Mouse (Mus musculus) embryonic facial prominence, embryonic 10.5 days (tissue): Measurements from ENCODE around the gene Hadhb. TPM values are rescaled to one million over a fixed set of nuclear protein-coding genes. Genes with fewer than 3 reads are reported as not detected.
"Not testable (repeated sequence)": the region's sequence is repeated elsewhere in the genome, so short reads cannot be mapped to it uniquely, and the experiment has no call there.

Source experiments
- DNase-seq: peaks from one replicate; pipeline ENCODE4 v3.0.0-alpha.2; 2017; ENCODE audit warnings: low spot score
- H3K27ac ChIP-seq: fragments of 300-500 bp; sonication (generic); replicated peaks from 2 replicates; pipeline ENCODE4 v1.5.1; 2016; ENCODE audit warnings: mild to moderate bottlenecking
- H3K27me3 ChIP-seq: fragments of 300-500 bp; sonication (generic); replicated peaks from 2 replicates; pipeline ENCODE4 v1.6.1; 2016; ENCODE audit warnings: low read depth, mild to moderate bottlenecking; ENCODE audit not compliant: poor library complexity, severe bottlenecking
- H3K36me3 ChIP-seq: fragments of 300-500 bp; sonication (generic); replicated peaks from 2 replicates; pipeline ENCODE4 v1.6.1; 2016; ENCODE audit warnings: mild to moderate bottlenecking, moderate library complexity
- H3K4me1 ChIP-seq: fragments of 300-500 bp; sonication (generic); 2 replicates; pipeline ENCODE4 v1.6.1; 2016
- H3K4me3 ChIP-seq: fragments of 300-500 bp; sonication (generic); 2 replicates; pipeline ENCODE4 v1.5.1; 2016; ENCODE audit warnings: mild to moderate bottlenecking, moderate library complexity
- H3K9me3 ChIP-seq: fragments of 300-500 bp; sonication (generic); 2 replicates; pipeline ENCODE4 v1.6.1; 2016; ENCODE audit warnings: mild to moderate bottlenecking
- WGBS: fragments of 180-500 bp; shearing (Covaris S2); methylation state at CpG from one replicate; pipeline ENCODE4 v1.1.7; 2016; 5-methylcytosine and 5-hydroxymethylcytosine counted together
- polyA plus RNA-seq: library from polyadenylated mRNA; unstranded; fragments of >200 nt; fragmentation: Nextera tagmentation; extraction: Ambion mirVana; gene quantifications from 2 replicates; pipeline ENCODE4 v1.2.1, GENCODE M21; 2016

Hadhb gene
- polyA plus RNA-seq, 1 experiment from 2014 or later, result 109 TPM

DNA sequence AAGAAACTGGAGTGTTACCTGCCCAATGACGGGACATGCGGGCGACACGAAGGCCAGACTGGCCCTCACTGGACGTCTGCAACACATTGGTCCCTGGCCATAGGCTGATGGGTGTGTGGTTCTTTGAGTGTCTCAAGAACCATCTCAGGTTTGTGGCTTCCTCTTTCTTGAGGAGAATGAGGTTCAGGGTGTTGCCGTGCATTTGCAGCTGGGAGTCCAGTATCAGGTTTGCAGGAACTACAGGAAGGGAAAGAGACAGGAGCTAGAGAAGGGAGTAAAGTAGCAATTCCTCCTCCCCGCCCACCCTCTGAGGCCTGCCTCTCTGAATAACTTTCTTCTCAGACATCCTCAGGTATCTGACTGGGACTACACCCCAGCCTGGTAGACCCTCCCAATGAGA is 47.2 kb downstream of the Hadhb start:
- 88% methylated on average over 7 of the region's 7 CpGs for WGBS
- H3K27me3 ChIP-seq, result no peaks in the 10 kb centered on the region
- no peaks in the 10 kb centered on the region for H3K9me3 ChIP-seq

DNA sequence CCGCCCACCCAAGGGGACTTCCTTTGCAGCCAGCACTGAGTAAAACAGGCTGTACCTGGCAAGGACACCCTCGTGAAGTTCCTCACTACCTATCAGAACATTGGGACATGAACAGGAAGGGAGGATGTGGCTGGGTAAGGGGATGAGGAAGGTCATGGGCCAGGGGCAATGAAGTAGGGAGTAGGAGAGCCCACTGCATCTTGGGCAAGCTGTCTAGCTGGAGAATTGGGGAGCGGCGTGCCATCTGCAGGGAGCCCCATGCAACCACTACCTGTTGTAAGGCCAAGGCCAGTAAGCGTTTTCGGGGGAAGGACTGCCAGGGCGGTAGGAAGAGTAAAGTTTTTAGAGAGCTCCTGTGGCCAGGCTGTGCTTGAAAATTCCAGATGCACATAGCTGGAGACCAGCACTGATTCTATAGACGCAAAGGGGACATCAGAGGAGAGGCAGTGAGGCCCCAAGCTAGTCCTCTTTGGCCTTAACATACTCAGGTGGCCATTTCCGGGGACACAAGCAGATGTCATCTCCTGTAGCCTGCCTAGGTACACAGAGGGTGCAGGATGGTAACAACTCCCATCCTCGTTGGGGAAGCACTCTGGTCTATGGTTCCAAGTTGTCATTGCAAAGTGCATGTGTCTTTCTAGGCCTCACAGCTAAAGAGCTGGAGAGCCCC is 48.3 kb downstream of the Hadhb start:
- Histone ChIP-seq H3K36me3 (no peaks in the 10 kb centered on the region), H3K27me3 (no peaks in the 10 kb centered on the region), H3K27ac (no peak overlapping the region), H3K9me3 (no peaks in the 10 kb centered on the region), H3K4me1 (no peaks in the 10 kb centered on the region), H3K4me3 (no peak overlapping the region)
- WGBS, result 82% methylated on average over 10 of the region's 10 CpGs
- no peak for DNase-seq

More for the DNA sequence above, 47.2 kb downstream of the Hadhb start:
- no peaks in the 10 kb centered on the region for H3K4me1 ChIP-seq
- no peaks in the 10 kb centered on the region for H3K36me3 ChIP-seq
- H3K4me3 ChIP-seq, result no peak overlapping the region
- no peak overlapping the region for H3K27ac ChIP-seq
- no peak for DNase-seq

DNA sequence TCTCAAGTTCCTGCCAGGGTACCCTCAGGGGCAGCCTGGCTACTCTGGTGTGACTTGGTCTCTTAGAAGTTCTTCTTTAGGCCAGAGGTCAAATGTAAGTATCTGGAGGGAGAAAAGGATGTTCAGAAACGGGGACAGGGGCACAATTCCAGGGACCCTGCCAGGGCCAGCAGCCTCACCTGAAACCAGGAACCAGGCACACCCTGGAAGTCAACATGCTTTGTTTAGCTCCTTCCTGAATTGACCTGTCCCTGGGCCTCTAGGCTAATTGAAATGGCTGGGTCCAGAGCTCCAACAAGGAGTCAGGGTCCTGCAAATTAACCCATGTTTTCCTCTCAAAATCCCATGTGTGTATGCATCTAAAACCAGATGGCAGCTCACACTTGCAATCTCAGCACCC is 49.4 kb downstream of the Hadhb start:
- no peak overlapping the region for H3K27ac ChIP-seq
- 35% methylated on average over 1 of the region's 1 CpGs for WGBS

DNA sequence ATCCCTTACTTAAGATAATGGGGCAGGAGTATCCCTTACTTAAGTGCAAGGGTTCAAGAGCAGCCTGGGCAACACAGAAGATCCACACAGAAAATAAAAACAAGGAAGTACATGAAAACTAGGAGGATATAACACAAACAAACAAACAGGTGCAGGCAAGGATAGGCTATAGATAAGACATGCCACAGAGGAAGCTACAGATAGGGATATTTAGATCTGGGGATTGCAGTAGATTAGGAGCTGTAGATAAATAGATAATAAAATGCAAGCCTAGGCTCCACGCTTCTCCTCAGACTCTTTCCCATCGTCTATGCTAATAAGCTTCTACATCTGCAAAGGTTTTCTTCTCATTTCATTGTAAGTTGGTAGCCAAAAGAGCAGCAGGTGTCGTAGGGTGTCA is 50.0 kb downstream of the Hadhb start:
- DNase-seq, result no peak
- WGBS, result 68% methylated on average over 3 of the region's 3 CpGs
- H3K4me1 ChIP-seq, result no peaks in the 10 kb centered on the region
- no peaks in the 10 kb centered on the region for H3K9me3 ChIP-seq
- no peak overlapping the region for H3K4me3 ChIP-seq
- H3K27ac ChIP-seq, result no peak overlapping the region
- H3K27me3 ChIP-seq, result no peaks in the 10 kb centered on the region
- H3K36me3 ChIP-seq, result no peaks in the 10 kb centered on the region

More for the DNA sequence above, 49.4 kb downstream of the Hadhb start:
- no peaks in the 10 kb centered on the region for H3K27me3 ChIP-seq
- H3K4me3 ChIP-seq, result no peak overlapping the region
- DNase-seq, result no peak
- H3K4me1 ChIP-seq, result no peaks in the 10 kb centered on the region
- H3K9me3 ChIP-seq, result no peaks in the 10 kb centered on the region
- no peaks in the 10 kb centered on the region for H3K36me3 ChIP-seq

DNA sequence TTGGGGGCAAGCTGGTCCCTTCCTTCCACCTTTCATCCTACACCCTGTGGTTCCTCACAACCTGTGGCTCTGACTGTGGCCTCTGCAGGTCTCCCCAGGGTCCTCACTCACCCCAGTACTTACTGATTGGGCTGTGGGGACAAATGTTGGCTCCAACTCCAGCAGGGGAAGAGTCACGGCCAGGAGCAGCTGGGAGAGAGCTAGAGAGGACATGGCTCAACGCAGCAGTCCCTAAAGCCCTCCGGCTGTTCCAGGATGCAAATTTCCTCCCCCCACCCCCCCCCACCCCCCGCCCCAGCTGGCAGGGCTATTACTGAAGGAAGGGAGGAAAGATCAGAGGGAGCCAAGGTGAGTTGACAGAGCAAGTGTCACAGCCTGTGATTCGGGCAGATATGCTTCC is 50.4 kb downstream of the Hadhb start, which contains the start of gene Adgrf3:
Gene Adgrf3 (minus strand): TSS at position 230 of the 400 bp plus-strand sequence.
- 44% methylated on average over 5 of the region's 5 CpGs for WGBS
- H3K27me3 ChIP-seq, result no peaks in the 10 kb centered on the region
- H3K36me3 ChIP-seq, result no peaks in the 10 kb centered on the region
- no peaks in the 10 kb centered on the region for H3K9me3 ChIP-seq
- no peaks in the 10 kb centered on the region for H3K4me1 ChIP-seq
- DNase-seq, result no peak
- no peak within 1 kb of the TSS for H3K27ac ChIP-seq
- no peak within 1 kb of the TSS for H3K4me3 ChIP-seq

DNA sequence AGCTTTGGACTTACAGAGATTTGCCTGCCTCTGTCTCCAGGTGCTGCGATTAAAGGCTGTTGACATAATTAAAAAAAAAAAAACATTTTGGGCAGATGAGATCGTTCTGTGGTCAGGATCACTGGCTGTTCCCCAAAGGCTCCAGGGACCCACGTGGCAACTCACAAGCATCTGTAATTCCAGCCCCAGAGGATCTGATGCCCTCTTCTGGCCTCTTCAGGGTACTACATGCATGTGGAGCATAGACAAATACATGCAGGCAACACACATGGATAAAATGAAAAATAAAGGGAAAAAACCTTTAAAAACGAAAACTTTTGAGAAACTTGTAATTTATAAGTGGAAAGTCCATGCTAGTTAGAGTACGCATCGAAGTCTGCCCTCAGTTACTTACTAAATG is 52.2 kb downstream of the Hadhb start:
- peak; percentile 40 for DNase-seq

DNA sequence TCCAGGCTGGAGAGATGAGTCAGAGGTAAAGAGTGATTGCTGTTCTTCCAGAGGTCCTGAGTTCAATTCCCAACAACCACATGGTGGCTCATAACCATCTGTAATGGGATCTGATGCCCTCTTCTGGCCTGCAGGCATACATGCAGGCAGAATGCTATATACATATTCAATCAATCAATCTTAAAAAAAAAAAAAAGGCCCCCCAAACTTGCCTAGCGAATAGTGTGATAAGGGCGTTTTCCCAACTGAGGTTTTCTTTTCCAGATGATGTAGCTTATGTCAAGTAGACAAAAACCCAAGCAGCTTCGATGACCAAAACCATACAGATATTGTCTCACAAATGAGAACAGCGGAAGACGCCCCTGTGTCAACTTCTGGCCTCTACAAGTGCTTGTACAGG is 55.7 kb downstream of the Hadhb start:
- not testable (repeated sequence) for H3K36me3 ChIP-seq, H3K9me3 ChIP-seq, DNase-seq

More for the DNA sequence above, 52.2 kb downstream of the Hadhb start:
- Histone ChIP-seq H3K4me3 (no peak overlapping the region), H3K9me3 (no peaks in the 10 kb centered on the region), H3K27me3 (no peaks in the 10 kb centered on the region), H3K4me1 (no peaks in the 10 kb centered on the region), H3K36me3 (no peaks in the 10 kb centered on the region), H3K27ac (no peak overlapping the region)
- 65% methylated on average over 6 of the region's 6 CpGs for WGBS

DNA sequence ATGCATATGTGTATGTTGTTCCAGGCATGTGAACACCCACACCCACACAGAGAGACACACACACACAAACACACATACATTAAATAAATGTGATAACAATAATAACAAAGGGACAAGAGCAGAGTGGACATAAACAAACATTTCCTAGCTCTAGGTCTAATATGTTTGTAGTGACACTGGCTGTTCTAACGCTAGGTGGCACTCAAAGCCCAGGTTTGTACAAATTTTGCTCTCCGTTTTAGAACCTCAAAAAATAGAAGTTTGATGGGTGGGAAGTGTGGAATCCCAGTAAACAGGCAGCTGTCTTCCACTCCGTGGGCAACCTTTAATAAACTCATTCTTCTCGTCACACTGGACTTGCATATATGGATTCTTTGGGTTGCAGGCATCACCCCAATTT is 59.8 kb downstream of the Hadhb start:
- Histone ChIP-seq H3K27me3 (no peaks in the 10 kb centered on the region), H3K4me1 (no peaks in the 10 kb centered on the region), H3K27ac (no peak overlapping the region), H3K9me3 (no peaks in the 10 kb centered on the region), H3K4me3 (no peak overlapping the region), H3K36me3 (no peaks in the 10 kb centered on the region)
- DNase-seq, result peak; percentile 58
- 19% methylated on average over 4 of the region's 4 CpGs for WGBS

More for the DNA sequence above, 55.7 kb downstream of the Hadhb start:
- 91% methylated on average over 5 of the region's 5 CpGs for WGBS
- H3K27me3 ChIP-seq, H3K4me3 ChIP-seq, H3K27ac ChIP-seq, H3K4me1 ChIP-seq: not testable (repeated sequence)

DNA sequence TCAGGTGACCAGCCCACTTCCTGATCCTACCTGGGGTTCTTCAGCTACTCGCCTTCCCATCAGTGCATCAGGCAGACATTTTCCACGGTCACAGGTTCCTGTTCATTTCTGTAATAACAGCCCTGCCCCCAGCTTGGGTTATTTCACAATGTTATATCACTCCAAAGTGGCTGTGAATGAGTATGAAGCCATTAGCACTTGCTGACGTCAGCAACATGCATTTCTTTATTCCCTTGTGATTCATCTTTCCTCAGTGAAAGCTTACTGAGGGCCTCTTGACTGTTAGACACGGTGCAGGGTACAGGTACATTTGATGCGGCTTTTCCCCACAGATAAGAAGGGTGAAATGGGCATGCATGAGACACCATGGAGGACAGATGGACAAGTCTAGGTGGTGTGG is 60.9 kb downstream of the Hadhb start:
- H3K36me3 ChIP-seq, result no peaks in the 10 kb centered on the region
- no peaks in the 10 kb centered on the region for H3K4me1 ChIP-seq
- no peak for DNase-seq
- H3K27me3 ChIP-seq, result no peaks in the 10 kb centered on the region
- WGBS, result 79% methylated on average over 5 of the region's 5 CpGs
- H3K9me3 ChIP-seq, result no peaks in the 10 kb centered on the region
- no peak overlapping the region for H3K27ac ChIP-seq
- no peak overlapping the region for H3K4me3 ChIP-seq

DNA sequence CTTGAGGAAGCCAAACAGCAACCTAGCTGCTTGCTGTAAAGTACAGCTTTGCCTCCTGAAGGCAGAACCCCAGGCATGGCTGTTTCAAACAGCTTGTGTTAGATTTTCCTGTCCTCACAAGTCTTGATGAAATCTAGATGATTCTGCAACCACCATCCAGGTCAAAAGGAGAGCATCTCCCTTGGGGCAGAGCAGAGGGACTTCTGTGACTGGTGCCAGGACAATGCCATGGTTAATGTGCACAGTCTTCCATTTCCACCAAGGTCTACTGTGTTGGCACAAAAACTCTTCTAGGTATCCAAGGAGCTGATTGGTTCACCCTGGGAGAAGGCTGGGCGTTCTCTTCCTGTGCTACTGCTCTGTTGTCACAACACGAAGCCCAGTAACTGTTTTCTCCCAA is 64.7 kb downstream of the Hadhb start:
- 87% methylated on average over 2 of the region's 2 CpGs for WGBS
- Histone ChIP-seq H3K4me3 (no peak overlapping the region), H3K36me3 (peaks cover 9% of the 10 kb centered on the region), H3K4me1 (no peaks in the 10 kb centered on the region), H3K27ac (no peak overlapping the region), H3K27me3 (no peaks in the 10 kb centered on the region), H3K9me3 (no peaks in the 10 kb centered on the region)
- no peak for DNase-seq

DNA sequence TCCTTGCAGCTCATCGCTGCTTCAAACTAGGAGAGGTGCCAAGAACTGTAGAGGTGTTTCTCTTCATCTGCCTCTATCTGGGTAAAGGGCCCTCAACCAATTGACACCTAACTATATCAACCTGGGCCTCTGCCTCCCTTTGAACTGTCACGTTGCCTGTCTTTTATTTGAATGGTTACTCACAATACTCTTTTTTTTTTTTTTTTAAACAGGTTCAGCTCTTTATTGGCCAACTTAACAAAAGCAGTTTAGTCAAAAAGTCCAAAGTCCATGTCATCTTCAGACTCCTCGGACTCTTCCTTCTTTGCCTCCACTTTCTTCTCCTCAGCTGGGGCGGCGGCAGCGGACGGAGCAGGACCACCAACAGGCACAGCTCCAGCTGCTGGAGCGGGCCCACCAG is 65.6 kb downstream of the Hadhb start:
- 90% methylated on average over 8 of the region's 8 CpGs for WGBS
- Histone ChIP-seq H3K27me3 (no peaks in the 10 kb centered on the region), H3K27ac (no peak overlapping the region), H3K9me3 (no peaks in the 10 kb centered on the region), H3K36me3 (peaks cover 9% of the 10 kb centered on the region), H3K4me3 (no peak overlapping the region), H3K4me1 (no peaks in the 10 kb centered on the region)
- no peak for DNase-seq

DNA sequence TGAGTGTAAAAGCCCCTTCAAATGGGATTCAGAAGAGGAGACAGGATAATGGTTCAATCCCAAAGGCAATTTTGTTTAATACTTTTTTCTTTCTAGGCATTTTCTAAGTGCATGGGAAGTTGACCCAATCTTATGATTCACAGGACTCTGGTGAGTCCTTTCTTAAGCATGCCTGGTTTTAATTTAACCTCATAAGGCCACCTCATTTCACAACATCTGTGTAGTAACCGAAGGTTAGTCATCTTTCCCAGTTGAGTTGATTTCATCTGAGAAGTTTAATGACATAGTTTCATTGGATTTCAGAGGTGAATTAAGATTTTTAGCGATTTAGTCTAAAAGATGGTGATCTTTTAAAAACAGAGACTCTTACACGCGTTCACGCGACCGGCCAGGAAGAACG is 67.6 kb downstream of the Hadhb start:
- Histone ChIP-seq H3K4me1 (no peaks in the 10 kb centered on the region), H3K36me3 (peaks cover 9% of the 10 kb centered on the region), H3K27me3 (no peaks in the 10 kb centered on the region), H3K27ac (no peak overlapping the region), H3K9me3 (no peaks in the 10 kb centered on the region), H3K4me3 (no peak overlapping the region)
- DNase-seq, result no peak
- WGBS, result 98% methylated on average over 8 of the region's 8 CpGs

DNA sequence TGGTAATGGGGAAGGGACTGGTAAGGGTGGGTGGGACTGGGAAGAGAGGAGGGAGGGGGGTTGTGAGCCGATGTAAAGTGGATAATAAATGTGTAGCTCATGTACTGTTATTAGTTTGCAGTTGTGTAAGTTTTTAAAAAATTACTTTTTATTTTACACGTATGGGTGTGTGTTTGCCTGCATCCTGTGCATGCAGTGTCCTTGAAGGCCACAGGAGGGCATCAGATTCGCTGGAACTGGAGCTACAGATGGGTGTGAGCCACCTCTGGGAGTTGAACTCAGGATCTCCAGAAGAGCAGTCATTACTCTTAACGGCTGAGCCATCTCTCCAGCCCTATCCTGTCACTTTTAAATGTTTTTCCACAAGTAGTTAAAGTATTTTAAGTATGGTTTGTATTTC is 75.9 kb downstream of the Hadhb start:
- peaks cover 12% of the 10 kb centered on the region for H3K36me3 ChIP-seq
- H3K9me3 ChIP-seq, result peaks cover 6% of the 10 kb centered on the region; the same call in 1 of the 2 replicates
- peaks cover 30% of the 10 kb centered on the region for H3K4me1 ChIP-seq
- H3K27me3 ChIP-seq, result no peaks in the 10 kb centered on the region
- H3K27ac ChIP-seq, result no peak overlapping the region
- no peak overlapping the region for H3K4me3 ChIP-seq
- DNase-seq, result no peak
- 86% methylated on average over 4 of the region's 4 CpGs for WGBS
